Mouse (Mus musculus): ENCODE data around the gene 4931400O07Rik. TPM values are rescaled to one million over a fixed set of nuclear protein-coding genes. Genes with fewer than 3 reads are reported as not detected.

4931400O07Rik gene
- not detected in 2 replicates for polyA plus RNA-seq (2016; fragmentation: Nextera tagmentation; extraction: Ambion mirVana)

GRCm38 (mm10) chrX:62467691-62468090 lies at the start of gene 4931400O07Rik:
TSS of gene 4931400O07Rik (plus strand) at chrX:62467991.
- H3K9me3 ChIP-seq: no peaks in the 10 kb centered on the region
- no peak within 1 kb of the TSS for H3K27ac ChIP-seq
- no peak within 1 kb of the TSS for H3K4me3 ChIP-seq
- 82% methylated on average over 2 of the region's 2 CpGs for WGBS
- no peaks in the 10 kb centered on the region for H3K4me1 ChIP-seq (replicated peaks)
- H3K27me3 ChIP-seq (ENCODE audit: insufficient read depth, poor library complexity, severe bottlenecking): no peaks in the 10 kb centered on the region
- no peaks in the 10 kb centered on the region for H3K36me3 ChIP-seq
- no peak for DNase-seq (ENCODE audit: low spot score)

Other genes starting within 250 kb of the 4931400O07Rik start
- gene 4933402E13Rik, start 184.5 kb upstream of the 4931400O07Rik start, polyA plus RNA-seq (2016; fragmentation: Nextera tagmentation; extraction: Ambion mirVana): not detected in 2 replicates